Comparison of ENCODE assay signal across 8 mouse cellular contexts in genomic region chr8:117333619-117334018, GRCm38 (mm10).
DNase-seq lines count a peak whose midpoint lies in the region; ATAC-seq and TF ChIP-seq lines count a peak whose summit lies in the region.

No protein-coding gene starts in this region.

- no peak for TF ChIP-seq CTCF in liver, adult 2 months (IDR thresholded peaks at IDR 0.05; ENCODE audit: low read depth, low read length)

- peak overlapping the region; percentile 10 for H3K9ac ChIP-seq in liver, adult 2 months (ENCODE audit: low read depth, low read length)
- H3K9ac ChIP-seq in kidney, embryonic 15.5 days, result no peak overlapping the region
- H3K9ac ChIP-seq in midbrain, embryonic 15.5 days, result no peak overlapping the region

- WGBS in liver, adult 2 months, result 20% methylated on average over 6 of the region's 6 CpGs
- WGBS in kidney, embryonic 15.5 days, result 37% methylated on average over 6 of the region's 6 CpGs
- WGBS in midbrain, embryonic 15.5 days, result 50% methylated on average over 6 of the region's 6 CpGs

- no peaks in the 10 kb centered on the region for H3K27me3 ChIP-seq in liver, adult 2 months (ENCODE audit: control insufficient read depth, insufficient read depth, low read length)
- H3K27me3 ChIP-seq in kidney, embryonic 15.5 days, result no peaks in the 10 kb centered on the region
- H3K27me3 ChIP-seq in midbrain, embryonic 15.5 days (replicated peaks), result no peaks in the 10 kb centered on the region

- H3K27ac ChIP-seq in liver, adult 2 months (replicated peaks; ENCODE audit: insufficient read depth, low read depth, low read length), result peak overlapping the region; percentile 70
- peak overlapping the region; percentile 92 for H3K27ac ChIP-seq in kidney, embryonic 15.5 days
- 0 out of 2 replicates have a peak overlapping the region, but pooled peaks have one; percentile 1 for H3K27ac ChIP-seq in midbrain, embryonic 15.5 days

- peaks cover 60% of the 10 kb centered on the region for H3K4me1 ChIP-seq in liver, adult 2 months (ENCODE audit: control insufficient read depth, insufficient read depth, low read length)
- peaks cover 69% of the 10 kb centered on the region for H3K4me1 ChIP-seq in kidney, embryonic 15.5 days
- peaks cover 54% of the 10 kb centered on the region for H3K4me1 ChIP-seq in midbrain, embryonic 15.5 days

- H3K4me2 ChIP-seq in kidney, embryonic 15.5 days, result peak overlapping the region; percentile 41
- H3K4me2 ChIP-seq in midbrain, embryonic 15.5 days, result no peak overlapping the region

- peak; percentile 48; the same call in 1 of the 2 replicates for ATAC-seq in kidney, embryonic 15.5 days (replicated peaks; ENCODE audit: low FRiP score)
- ATAC-seq in midbrain, embryonic 15.5 days (replicated peaks), result no peak

- peak; percentile 90 for DNase-seq in liver, adult 2 months (ENCODE audit: extremely low read depth, low read depth, low spot score)
- DNase-seq in liver, result no peak
- DNase-seq in adrenal gland, postnatal 25 days, result peak; percentile 67
- DNase-seq in thymus, postnatal 25 days, result no peak
- DNase-seq in thymus, adult 18-20 months, result no peak
- DNase-seq in right cerebral cortex, postnatal 25 days, result no peak

- TF ChIP-seq POLR2A in liver, adult 2 months (IDR thresholded peaks at IDR 0.05; ENCODE audit: extremely low read depth, insufficient read depth, low read length), result no peak

- no peaks in the 10 kb centered on the region for H3K36me3 ChIP-seq in liver, adult 2 months (ENCODE audit: control insufficient read depth, insufficient read depth, low read length)
- no peaks in the 10 kb centered on the region for H3K36me3 ChIP-seq in kidney, embryonic 15.5 days
- H3K36me3 ChIP-seq in midbrain, embryonic 15.5 days (replicated peaks), result no peaks in the 10 kb centered on the region

- H3K9me3 ChIP-seq in kidney, embryonic 15.5 days (replicated peaks), result no peaks in the 10 kb centered on the region
- H3K9me3 ChIP-seq in midbrain, embryonic 15.5 days, result no peaks in the 10 kb centered on the region

- H3K4me3 ChIP-seq in liver, adult 2 months (ENCODE audit: insufficient read depth, low read depth, low read length), result no peak overlapping the region
- H3K4me3 ChIP-seq in kidney, embryonic 15.5 days (replicated peaks), result no peak overlapping the region
- no peak overlapping the region for H3K4me3 ChIP-seq in midbrain, embryonic 15.5 days

- H3K79me2 ChIP-seq in liver, adult 2 months (ENCODE audit: control insufficient read depth, insufficient read depth, low read length), result peaks cover 56% of the 10 kb centered on the region; the same call in 1 of the 2 replicates

Comparison
In these comparisons a context has a peak if more than half of its experiments do, and no peak if none do; other contexts are left out.
1. DNase-seq: peak in liver, adult 2 months (single experiment) and adrenal gland, postnatal 25 days (single experiment); none in liver (single experiment), thymus, postnatal 25 days (single experiment), thymus, adult 18-20 months (0 of 2) and right cerebral cortex, postnatal 25 days (single experiment).
2. H3K27ac ChIP-seq: peak in every context shown above with its lines; median percentile 92 in kidney, embryonic 15.5 days; 70 in liver, adult 2 months; 1 in midbrain, embryonic 15.5 days.